Mouse (Mus musculus) midbrain, embryonic 12.5 days (tissue): ENCODE data around the gene Rock2. TPM values are rescaled to one million over a fixed set of nuclear protein-coding genes. Genes with fewer than 3 reads are reported as not detected.

Source experiments
- ATAC-seq: fragments of 200-750 bp; cut with Nextera tagmentation; 2 replicates; pipeline ENCODE4 v1.8.0; 2017; ENCODE audit warnings: low read depth, moderate TSS enrichment, moderate library complexity; ENCODE audit not compliant: low FRiP score
- H3K27ac ChIP-seq: fragments of 300-500 bp; sonication (generic); replicated peaks from 2 replicates; pipeline ENCODE4 v1.5.1; 2016; ENCODE audit warnings: mild to moderate bottlenecking
- H3K27me3 ChIP-seq: fragments of 300-500 bp; sonication (generic); 2 replicates; pipeline ENCODE4 v1.6.1; 2016; ENCODE audit warnings: mild to moderate bottlenecking
- H3K36me3 ChIP-seq: fragments of 300-500 bp; sonication (generic); 2 replicates; pipeline ENCODE4 v1.6.1; 2016
- H3K4me1 ChIP-seq: fragments of 300-500 bp; sonication (generic); 2 replicates; pipeline ENCODE4 v1.6.1; 2016
- H3K4me2 ChIP-seq: fragments of 300-500 bp; sonication (generic); replicated peaks from 2 replicates; pipeline ENCODE4 v1.6.1; 2016; ENCODE audit warnings: mild to moderate bottlenecking, moderate library complexity
- H3K4me3 ChIP-seq: fragments of 300-500 bp; sonication (generic); 2 replicates; pipeline ENCODE4 v1.5.1; 2016; ENCODE audit warnings: mild to moderate bottlenecking
- H3K9ac ChIP-seq: fragments of 300-500 bp; sonication (generic); replicated peaks from 2 replicates; pipeline ENCODE4 v1.6.1; 2016; ENCODE audit warnings: mild to moderate bottlenecking, moderate library complexity
- H3K9me3 ChIP-seq: fragments of 300-500 bp; sonication (generic); 2 replicates; pipeline ENCODE4 v1.6.1; 2016; ENCODE audit warnings: mild to moderate bottlenecking
- WGBS: fragments of 180-500 bp; shearing (Covaris S2); methylation state at CpG from one replicate; pipeline ENCODE4 v1.1.7; 2016; 5-methylcytosine and 5-hydroxymethylcytosine counted together
- polyA plus RNA-seq: library from polyadenylated mRNA; unstranded; fragments of >200 nt; fragmentation: Nextera tagmentation; extraction: Ambion mirVana; gene quantifications from 2 replicates; pipeline ENCODE4 v1.2.1, GENCODE M21; 2016

Gene Rock2
- polyA plus RNA-seq, 1 experiment from 2014 or later = 20.5 TPM

DNA sequence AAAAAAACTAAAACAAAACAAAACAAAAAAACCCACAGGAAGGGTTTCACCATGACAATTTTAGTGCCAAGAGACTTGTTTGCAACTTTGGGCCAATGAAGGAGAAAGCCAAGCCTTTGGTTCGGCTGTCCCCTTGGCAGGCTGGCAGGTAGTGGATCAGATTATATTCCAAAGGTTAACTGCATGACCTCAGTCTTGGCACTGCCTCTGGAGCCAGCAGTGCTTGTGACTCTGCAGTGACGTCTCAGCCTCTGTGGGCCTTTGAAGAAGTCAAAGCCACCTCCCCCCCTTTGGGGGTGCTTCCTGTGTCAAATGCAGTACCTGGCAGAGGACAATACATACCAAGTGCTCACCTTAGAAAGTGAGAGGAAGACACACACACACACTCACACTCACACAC is 20.6 kb upstream of the Rock2 start:
- no peak overlapping the region for H3K9ac ChIP-seq
- 62% methylated on average over 2 of the region's 2 CpGs for WGBS

DNA sequence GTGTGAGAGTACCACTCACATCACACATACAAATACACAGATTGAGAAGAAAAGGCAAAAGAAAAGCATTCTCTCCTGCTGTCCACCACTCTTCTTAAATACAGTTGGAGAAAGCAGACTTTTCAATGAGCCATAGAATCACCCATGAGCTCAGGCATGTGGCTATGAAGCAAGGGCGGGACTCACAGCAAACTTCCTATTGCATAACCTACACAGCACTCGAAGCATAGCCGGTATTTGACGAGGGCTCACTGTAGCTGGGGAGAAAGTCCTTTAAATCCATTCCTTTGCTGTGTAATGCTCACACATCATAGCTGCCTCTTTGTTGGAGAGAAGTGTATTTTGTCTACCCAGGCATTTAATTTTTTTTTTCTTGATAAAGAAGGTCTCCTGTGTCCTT is 19.4 kb upstream of the Rock2 start:
- no peak for ATAC-seq
- 86% methylated on average over 4 of the region's 4 CpGs for WGBS
- no peaks in the 10 kb centered on the region for H3K27me3 ChIP-seq
- H3K4me2 ChIP-seq = no peak overlapping the region
- peaks cover 3% of the 10 kb centered on the region; the same call in 1 of the 2 replicates for H3K4me1 ChIP-seq
- H3K4me3 ChIP-seq = no peak overlapping the region
- H3K27ac ChIP-seq = no peak overlapping the region
- H3K9ac ChIP-seq = no peak overlapping the region
- no peaks in the 10 kb centered on the region for H3K36me3 ChIP-seq
- no peaks in the 10 kb centered on the region for H3K9me3 ChIP-seq

More for the DNA sequence above, 20.6 kb upstream of the Rock2 start:
- H3K4me1 ChIP-seq = peaks cover 6% of the 10 kb centered on the region; the same call in 1 of the 2 replicates
- no peaks in the 10 kb centered on the region for H3K27me3 ChIP-seq
- H3K9me3 ChIP-seq = no peaks in the 10 kb centered on the region
- ATAC-seq = no peak
- no peak overlapping the region for H3K4me3 ChIP-seq
- H3K4me2 ChIP-seq = no peak overlapping the region
- no peaks in the 10 kb centered on the region for H3K36me3 ChIP-seq
- no peak overlapping the region for H3K27ac ChIP-seq

DNA sequence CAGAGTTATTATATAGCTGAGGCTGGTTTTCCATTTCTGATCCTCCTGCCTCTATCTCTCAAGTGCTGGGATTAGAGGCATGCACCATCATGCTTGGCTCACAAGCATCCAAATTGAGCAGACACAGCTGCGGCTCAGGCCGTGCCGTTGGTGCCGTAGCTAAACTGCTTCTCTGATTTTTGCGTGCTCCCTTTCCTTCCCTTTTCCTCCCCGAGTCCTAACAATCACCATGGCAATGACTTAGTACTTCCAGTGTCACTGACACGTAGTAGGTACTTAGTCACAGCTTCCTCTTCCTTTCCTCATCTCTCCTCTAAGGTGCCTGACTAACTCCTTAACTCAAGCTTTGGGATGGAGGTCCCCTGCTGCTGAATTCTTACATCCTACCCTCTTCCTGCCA is 19.0 kb upstream of the Rock2 start:
- 79% methylated on average over 7 of the region's 7 CpGs for WGBS
- no peak overlapping the region for H3K4me2 ChIP-seq
- H3K27me3 ChIP-seq = no peaks in the 10 kb centered on the region
- no peak overlapping the region for H3K4me3 ChIP-seq
- no peaks in the 10 kb centered on the region for H3K36me3 ChIP-seq
- H3K4me1 ChIP-seq = no peaks in the 10 kb centered on the region
- no peak overlapping the region for H3K9ac ChIP-seq
- ATAC-seq = no peak
- no peak overlapping the region for H3K27ac ChIP-seq
- H3K9me3 ChIP-seq = no peaks in the 10 kb centered on the region

DNA sequence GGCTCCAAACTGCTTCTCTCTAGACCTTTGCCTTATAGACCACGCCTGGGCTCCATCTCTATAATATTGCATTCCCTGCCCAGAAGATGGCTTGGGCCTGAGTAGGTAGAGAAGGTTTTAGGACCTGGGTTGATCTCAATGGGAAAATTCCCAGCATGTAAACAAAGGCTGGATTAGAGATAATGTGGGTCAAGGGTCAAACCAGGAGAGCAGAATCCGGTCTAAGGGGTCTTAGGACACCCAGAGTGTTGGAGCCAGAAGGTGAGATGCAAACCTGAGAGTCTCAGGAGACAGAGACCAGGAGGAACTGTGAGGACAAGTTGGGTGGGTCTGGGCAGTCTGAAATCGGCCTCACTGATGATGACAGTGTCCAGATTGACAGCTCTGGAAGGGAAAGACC is 18.0 kb upstream of the Rock2 start:
- no peak overlapping the region for H3K4me2 ChIP-seq

DNA sequence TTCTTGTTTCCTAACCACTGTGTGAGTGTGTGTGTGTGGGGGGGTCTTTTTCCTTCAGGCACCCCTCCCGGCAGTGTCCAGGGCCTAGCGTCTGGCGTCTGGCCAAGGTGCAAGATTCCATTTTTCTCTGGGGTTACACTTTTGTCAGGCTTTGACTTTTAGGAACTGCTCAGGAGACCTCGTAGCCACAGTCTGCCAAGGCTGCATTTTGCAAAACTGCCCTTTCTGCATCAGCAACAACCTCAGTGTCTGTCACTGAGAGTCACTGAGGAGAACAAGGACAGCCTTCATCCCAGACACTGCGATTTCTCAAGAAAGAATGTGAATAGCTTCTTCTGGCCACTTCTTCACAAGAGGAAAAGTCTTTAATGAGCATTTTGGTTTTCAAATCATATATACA is 17.6 kb upstream of the Rock2 start:
- no peak overlapping the region for H3K9ac ChIP-seq
- no peaks in the 10 kb centered on the region for H3K4me1 ChIP-seq
- no peaks in the 10 kb centered on the region for H3K9me3 ChIP-seq
- H3K36me3 ChIP-seq = no peaks in the 10 kb centered on the region
- H3K27me3 ChIP-seq = no peaks in the 10 kb centered on the region
- 73% methylated on average over 5 of the region's 5 CpGs for WGBS
- no peak overlapping the region for H3K4me3 ChIP-seq
- H3K4me2 ChIP-seq = no peak overlapping the region
- ATAC-seq = no peak
- no peak overlapping the region for H3K27ac ChIP-seq

More for the DNA sequence above, 18.0 kb upstream of the Rock2 start:
- ATAC-seq = no peak
- Histone ChIP-seq H3K4me3 (no peak overlapping the region), H3K4me1 (no peaks in the 10 kb centered on the region), H3K27ac (no peak overlapping the region), H3K36me3 (no peaks in the 10 kb centered on the region), H3K9me3 (no peaks in the 10 kb centered on the region), H3K9ac (no peak overlapping the region), H3K27me3 (no peaks in the 10 kb centered on the region)
- WGBS = 48% methylated on average over 3 of the region's 3 CpGs

DNA sequence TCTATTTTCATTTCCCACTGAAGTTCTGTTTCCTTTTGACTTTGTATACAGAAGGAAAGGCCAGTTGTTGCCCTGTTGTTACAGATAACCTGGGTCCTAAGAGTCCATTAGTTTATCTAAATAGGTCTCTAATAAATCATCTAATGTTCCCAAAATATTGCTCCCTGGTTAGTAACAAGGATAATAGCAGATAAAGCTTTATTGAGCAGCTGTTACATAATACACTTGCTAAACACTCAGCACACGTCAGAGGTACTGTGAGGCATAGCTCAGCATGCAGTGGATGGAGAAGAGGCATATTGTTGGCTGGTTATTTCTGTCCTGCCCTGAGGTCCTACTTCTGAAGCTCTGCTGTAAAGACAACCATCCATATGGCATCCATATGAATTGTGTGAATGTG is 17.0 kb upstream of the Rock2 start:
- no peak overlapping the region for H3K9ac ChIP-seq
- WGBS = 57% methylated on average over 1 of the region's 1 CpGs

DNA sequence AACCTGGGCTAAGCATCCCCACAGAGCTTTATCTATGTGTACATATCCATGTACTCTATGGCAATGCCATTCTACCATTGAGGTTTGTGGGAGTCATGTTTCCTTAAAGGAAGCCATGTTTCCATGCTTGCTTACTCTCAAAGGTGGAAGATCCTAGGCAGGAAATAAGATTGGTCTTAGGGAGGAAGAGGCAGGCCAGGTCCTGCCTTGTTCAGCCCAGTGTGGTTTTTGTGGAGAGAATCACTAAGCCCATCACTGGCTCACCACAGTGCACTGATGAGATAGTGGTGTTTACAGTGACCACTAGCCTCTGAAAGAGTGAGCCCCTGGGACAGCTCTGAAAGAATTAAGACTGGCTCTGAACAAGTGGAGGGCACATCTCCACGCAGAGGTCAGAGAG is 15.3 kb upstream of the Rock2 start:
- whole genome bisulfite sequencing = 87% methylated on average over 1 of the region's 1 CpGs
- H3K27ac ChIP-seq = no peak overlapping the region
- H3K4me2 ChIP-seq = no peak overlapping the region
- H3K9ac ChIP-seq = no peak overlapping the region
- no peaks in the 10 kb centered on the region for H3K36me3 ChIP-seq
- no peaks in the 10 kb centered on the region for H3K27me3 ChIP-seq
- H3K9me3 ChIP-seq = no peaks in the 10 kb centered on the region
- no peaks in the 10 kb centered on the region for H3K4me1 ChIP-seq
- no peak overlapping the region for H3K4me3 ChIP-seq
- no peak for ATAC-seq

More for the DNA sequence above, 17.0 kb upstream of the Rock2 start:
- no peak overlapping the region for H3K27ac ChIP-seq
- H3K4me3 ChIP-seq = no peak overlapping the region
- H3K4me1 ChIP-seq = no peaks in the 10 kb centered on the region
- no peaks in the 10 kb centered on the region for H3K9me3 ChIP-seq
- no peak for ATAC-seq
- H3K36me3 ChIP-seq = no peaks in the 10 kb centered on the region
- H3K27me3 ChIP-seq = no peaks in the 10 kb centered on the region
- no peak overlapping the region for H3K4me2 ChIP-seq

DNA sequence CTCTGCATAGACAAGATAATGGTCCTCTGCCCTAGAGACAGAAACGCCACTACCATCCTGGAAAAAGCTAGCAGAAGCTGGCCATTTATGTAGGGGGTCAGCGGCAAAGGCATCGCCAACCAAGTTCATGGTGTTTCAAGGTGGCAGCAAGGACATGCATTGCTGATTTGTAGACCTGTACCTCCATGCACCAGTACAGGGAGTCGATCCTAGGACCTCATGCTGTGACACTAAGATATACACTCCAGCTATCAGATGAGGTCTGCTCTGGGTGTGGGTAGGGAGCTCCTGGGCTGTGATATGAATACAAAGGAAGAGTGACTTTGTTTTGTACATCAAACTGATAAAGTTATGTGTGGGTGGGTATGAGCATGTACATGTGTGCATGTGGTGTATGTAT is 14.6 kb upstream of the Rock2 start:
- no peak overlapping the region for H3K9ac ChIP-seq
- ATAC-seq = no peak

DNA sequence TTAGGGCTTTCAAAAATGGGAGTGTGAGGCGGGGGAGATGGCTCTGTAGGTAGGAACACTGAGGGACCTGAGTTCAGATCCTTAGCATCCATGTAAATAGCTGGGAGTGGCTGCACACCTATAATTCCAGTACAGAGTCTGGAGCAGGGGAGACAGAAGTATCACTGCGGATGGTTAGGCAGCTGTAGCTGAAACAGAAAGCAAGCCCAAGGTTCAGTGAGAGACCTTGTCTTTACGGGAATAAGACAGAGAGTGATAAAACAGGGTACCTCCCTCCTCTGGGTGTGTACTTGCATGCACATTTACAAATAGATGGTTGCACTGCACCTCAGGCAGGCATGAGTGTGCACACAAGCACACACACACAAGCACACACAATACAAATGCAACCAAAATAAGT is 12.3 kb upstream of the Rock2 start:
- Histone ChIP-seq H3K4me2 (no peak overlapping the region), H3K9me3 (no peaks in the 10 kb centered on the region), H3K9ac (no peak overlapping the region), H3K27ac (no peak overlapping the region), H3K27me3 (no peaks in the 10 kb centered on the region), H3K4me3 (no peak overlapping the region), H3K36me3 (no peaks in the 10 kb centered on the region), H3K4me1 (no peaks in the 10 kb centered on the region)
- 88% methylated on average over 3 of the region's 3 CpGs for WGBS
- no peak for ATAC-seq

More for the DNA sequence above, 14.6 kb upstream of the Rock2 start:
- H3K4me3 ChIP-seq = no peak overlapping the region
- no peaks in the 10 kb centered on the region for H3K9me3 ChIP-seq
- no peak overlapping the region for H3K27ac ChIP-seq
- H3K4me1 ChIP-seq = no peaks in the 10 kb centered on the region
- no peak overlapping the region for H3K4me2 ChIP-seq
- WGBS = 89% methylated on average over 4 of the region's 4 CpGs
- no peaks in the 10 kb centered on the region for H3K36me3 ChIP-seq
- no peaks in the 10 kb centered on the region for H3K27me3 ChIP-seq

DNA sequence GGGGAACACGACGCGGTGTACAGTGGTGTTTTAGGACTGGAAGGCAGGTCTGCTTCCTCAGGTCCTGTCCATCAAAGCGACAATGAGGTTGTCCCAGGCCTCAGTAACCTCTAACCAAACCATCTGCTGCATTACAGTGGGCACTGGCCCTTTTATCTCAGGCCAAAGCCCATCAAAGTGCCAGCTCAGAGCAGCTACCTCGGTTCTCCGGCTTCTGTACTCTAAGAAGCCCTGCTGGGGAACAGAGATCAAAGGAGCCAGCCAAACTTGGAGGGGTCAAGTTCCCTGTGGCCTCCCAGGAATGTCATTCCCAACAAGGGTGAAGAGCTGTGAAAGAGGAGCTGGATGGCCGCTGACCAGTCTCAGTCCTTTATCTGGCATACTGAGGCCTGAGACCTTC is 11.6 kb upstream of the Rock2 start:
- Histone ChIP-seq H3K27me3 (no peaks in the 10 kb centered on the region), H3K36me3 (no peaks in the 10 kb centered on the region), H3K4me3 (no peak overlapping the region), H3K9me3 (no peaks in the 10 kb centered on the region), H3K9ac (no peak overlapping the region), H3K4me2 (no peak overlapping the region), H3K27ac (no peak overlapping the region), H3K4me1 (no peaks in the 10 kb centered on the region)
- no peak for ATAC-seq
- WGBS = 65% methylated on average over 7 of the region's 7 CpGs

DNA sequence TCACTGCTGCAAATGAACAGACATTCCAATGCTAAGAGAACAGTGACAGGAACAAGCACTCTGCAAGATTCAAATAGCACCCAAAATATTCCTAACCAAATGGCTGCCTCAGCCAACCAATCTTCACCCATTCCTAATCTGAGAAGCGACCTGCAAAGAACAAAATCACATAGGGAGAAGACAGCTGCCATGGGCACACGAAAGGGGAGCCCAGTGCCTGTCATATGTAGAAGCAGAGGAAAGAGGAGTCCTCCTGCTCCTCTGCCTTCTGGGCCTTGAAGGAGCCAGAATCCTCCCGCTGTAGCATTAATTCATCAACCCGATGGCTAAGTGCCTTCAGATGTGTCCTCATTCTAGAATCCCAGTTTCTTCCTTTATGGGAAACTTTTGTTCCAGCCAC is 10.2 kb upstream of the Rock2 start:
- Histone ChIP-seq H3K4me1 (no peaks in the 10 kb centered on the region), H3K4me2 (no peak overlapping the region), H3K9me3 (no peaks in the 10 kb centered on the region), H3K9ac (no peak overlapping the region), H3K4me3 (no peak overlapping the region), H3K27me3 (no peaks in the 10 kb centered on the region), H3K36me3 (no peaks in the 10 kb centered on the region), H3K27ac (no peak overlapping the region)
- no peak for ATAC-seq
- WGBS = 95% methylated on average over 4 of the region's 4 CpGs

DNA sequence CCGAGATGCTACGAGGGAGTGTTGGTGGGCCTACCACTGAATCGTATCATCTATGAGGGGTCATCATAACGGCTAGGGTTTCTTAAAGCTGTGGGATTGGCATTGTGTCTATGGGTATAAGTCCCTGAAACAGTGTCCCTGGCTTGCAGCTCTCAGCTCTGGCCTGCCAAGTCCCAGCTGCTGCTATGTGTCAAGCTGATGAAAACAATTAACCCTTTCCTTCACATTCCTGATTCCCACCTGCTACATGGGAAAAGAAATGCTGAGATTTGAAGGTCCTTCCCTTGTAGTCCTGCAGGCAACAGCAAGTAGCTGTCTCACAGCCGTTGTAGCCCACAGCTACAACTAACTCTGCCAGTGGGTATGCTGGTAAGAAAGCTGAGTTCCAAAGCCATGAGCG is 8.3 kb upstream of the Rock2 start:
- 90% methylated on average over 6 of the region's 6 CpGs for WGBS
- Histone ChIP-seq H3K27me3 (no peaks in the 10 kb centered on the region), H3K4me1 (no peaks in the 10 kb centered on the region), H3K27ac (no peak overlapping the region), H3K9ac (no peak overlapping the region), H3K4me2 (no peak overlapping the region), H3K9me3 (no peaks in the 10 kb centered on the region), H3K36me3 (no peaks in the 10 kb centered on the region), H3K4me3 (no peak overlapping the region)
- no peak for ATAC-seq

DNA sequence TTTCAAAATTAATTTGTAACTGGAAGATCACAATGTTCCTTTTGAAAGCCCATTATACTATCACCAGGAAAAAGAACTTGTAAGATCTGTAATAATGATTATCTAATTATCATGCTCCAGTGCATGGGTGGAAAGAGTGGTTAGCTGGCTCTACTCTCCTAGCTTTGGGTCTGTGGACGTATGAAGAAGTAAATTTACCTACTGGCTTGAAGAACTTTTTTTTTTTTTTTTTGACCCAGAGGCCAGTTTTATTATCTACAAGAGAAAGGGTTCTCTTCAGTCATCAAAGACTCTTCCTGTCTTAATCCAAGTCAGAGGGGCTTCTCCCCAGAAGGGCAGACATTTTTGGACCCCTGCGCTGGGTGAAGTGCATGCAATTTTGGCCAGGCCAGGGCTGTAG is 1.7 kb upstream of the Rock2 start:
- H3K27me3 ChIP-seq = no peaks in the 10 kb centered on the region
- no peak overlapping the region for H3K4me2 ChIP-seq
- no peaks in the 10 kb centered on the region for H3K36me3 ChIP-seq
- 87% methylated on average over 2 of the region's 2 CpGs for WGBS
- no peak overlapping the region for H3K4me3 ChIP-seq
- H3K9me3 ChIP-seq = no peaks in the 10 kb centered on the region
- no peak for ATAC-seq
- no peak overlapping the region for H3K27ac ChIP-seq
- no peak overlapping the region for H3K9ac ChIP-seq
- peaks cover 25% of the 10 kb centered on the region for H3K4me1 ChIP-seq
